Mouse (Mus musculus): ENCODE data around the gene Gsto1.

GRCm38 (mm10) chr19:47820832-47821493 is 33.8 kb upstream of the Gsto1 start:
- TF ChIP-seq POLR2A (IDR thresholded peaks at IDR 0.05; ENCODE audit: insufficient read depth, low read depth, low read length): no peak
- TF ChIP-seq CTCF (IDR thresholded peaks at IDR 0.05; ENCODE audit: insufficient read depth, low read depth, low read length): peak; percentile 22; the same call in 1 of the 2 replicates
